Mouse (Mus musculus): ENCODE measurements around the gene Ctsl.

Gene Ctsl

GRCm38 (mm10) chr13:64370173-64370940, at the start of gene Ctsl:
Gene Ctsl, minus strand, starts transcription at chr13:64370890.
- peak; percentile 94 to 97 for DNase-seq

GRCm38 (mm10) chr13:64416955-64417601, 46.4 kb upstream of the Ctsl start:
- no peak for DNase-seq

- no peak for DNase-seq
These were observed 45.0 kb upstream of the Ctsl start for GRCm38 (mm10) chr13:64415659-64416058.

- no peak for DNase-seq
These were observed 42.1 kb upstream of the Ctsl start for GRCm38 (mm10) chr13:64412752-64413257.

- DNase-seq: no peak
These were observed 40.6 kb upstream of the Ctsl start for GRCm38 (mm10) chr13:64411282-64411681.

- no peak for DNase-seq
These were observed 39.9 kb upstream of the Ctsl start for GRCm38 (mm10) chr13:64410604-64411003.

DNA sequence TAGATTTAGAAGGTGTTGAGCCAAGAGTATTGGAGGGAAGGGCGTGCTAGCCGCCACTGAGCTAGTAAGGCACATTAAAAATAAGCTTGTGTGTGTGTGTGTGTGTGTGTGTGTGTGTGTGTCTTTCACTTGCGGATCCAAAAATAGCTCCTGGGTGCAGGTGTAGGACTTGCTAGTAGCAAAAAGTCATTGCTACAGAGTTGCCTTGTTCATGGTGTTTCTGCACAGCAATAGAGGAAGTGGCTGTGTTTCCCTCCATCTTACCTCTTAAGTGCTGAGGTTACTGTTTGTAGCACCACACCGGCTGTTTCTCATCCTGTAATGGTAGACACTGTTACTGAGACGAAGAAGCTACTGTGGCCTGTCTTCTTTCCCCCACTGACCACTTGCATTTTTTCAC, 37.3 kb upstream of the Ctsl start:
- no peak for DNase-seq

GRCm38 (mm10) chr13:64405550-64405949, 34.9 kb upstream of the Ctsl start:
- peak; percentile 20 to 28 for DNase-seq

DNA sequence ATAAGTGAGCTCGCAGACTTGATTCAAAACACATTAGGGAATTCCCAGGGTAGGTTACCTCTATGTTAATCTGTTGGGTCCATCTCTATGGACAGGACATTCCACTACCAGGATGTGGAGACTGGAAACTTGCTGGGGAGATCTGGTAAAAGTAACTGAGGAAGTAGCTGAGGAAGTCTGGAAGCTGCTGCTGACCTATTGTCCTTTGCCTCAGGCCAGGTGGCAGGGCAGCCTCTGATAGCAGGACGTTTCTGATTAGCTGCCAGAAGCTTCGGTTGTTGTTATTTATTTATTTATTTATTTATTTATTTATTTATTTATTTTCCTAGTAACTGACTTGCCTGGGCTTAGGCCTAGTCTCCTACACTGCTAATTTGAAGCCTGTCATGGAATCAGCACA, 32.8 kb upstream of the Ctsl start:
- DNase-seq: no peak

GRCm38 (mm10) chr13:64402951-64403460, 32.3 kb upstream of the Ctsl start:
- no peak for DNase-seq

DNA sequence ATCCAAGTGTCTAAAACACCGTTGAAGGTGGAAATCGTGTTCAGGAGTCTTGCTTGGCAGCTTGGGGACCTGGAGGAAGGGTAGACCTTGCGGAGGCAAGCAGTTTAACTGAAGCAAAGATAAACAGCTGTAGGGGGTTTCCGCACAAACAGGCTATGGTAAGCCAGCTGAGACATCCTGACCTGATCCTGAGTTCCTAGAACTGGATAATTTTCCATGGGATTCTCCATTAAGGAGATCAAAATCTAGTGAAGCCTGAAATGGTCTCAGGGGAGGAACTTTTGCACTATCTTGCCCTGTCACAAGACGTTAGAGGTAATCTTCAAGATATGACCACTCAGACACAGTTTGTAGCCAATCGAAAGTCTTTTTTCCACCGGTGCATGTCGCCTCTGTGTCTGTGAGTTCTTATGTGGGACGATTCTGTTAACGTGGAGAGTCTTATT, 31.8 kb upstream of the Ctsl start:
- no peak for DNase-seq

DNA sequence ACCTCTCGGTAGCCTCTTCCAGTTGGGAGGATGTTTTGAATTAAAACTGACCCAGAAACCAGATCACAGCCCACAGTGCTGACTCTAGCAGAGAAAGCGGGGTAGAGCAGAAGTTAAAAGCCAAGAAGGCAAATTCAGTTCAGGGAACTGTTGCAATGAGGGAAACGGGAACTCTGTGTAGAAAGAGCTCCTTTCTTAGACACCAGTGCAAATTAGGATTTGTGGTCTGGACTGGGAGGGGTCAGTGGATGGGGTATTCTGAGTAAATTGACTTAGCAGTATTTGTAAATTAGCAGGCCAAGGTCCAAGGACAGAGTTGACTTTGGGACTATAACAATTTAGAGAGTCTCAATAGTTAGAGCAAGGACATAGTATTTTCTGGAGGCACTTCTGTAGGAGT, 31.3 kb upstream of the Ctsl start:
- DNase-seq: no peak

GRCm38 (mm10) chr13:64400801-64401361, 30.2 kb upstream of the Ctsl start:
- DNase-seq: no peak

DNA sequence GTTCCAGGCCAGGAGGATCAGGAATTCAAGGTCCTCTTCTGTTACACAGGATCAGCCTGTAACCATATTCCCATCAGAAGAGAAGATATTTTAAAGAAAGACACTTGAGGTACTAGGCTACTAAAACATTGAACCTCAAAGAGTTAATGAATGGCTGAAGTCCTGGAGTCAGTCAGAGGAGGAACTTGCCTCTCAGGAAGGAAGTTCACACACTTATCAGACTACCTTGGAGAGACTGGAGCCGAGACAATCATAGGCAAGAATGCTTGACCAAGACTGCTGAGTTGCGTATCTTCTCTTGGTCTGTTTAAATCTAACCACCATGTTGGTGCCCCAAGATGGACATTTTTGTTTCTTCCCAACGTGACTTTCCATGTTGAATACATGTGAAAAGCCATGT, 29.2 kb upstream of the Ctsl start:
- no peak for DNase-seq

DNA sequence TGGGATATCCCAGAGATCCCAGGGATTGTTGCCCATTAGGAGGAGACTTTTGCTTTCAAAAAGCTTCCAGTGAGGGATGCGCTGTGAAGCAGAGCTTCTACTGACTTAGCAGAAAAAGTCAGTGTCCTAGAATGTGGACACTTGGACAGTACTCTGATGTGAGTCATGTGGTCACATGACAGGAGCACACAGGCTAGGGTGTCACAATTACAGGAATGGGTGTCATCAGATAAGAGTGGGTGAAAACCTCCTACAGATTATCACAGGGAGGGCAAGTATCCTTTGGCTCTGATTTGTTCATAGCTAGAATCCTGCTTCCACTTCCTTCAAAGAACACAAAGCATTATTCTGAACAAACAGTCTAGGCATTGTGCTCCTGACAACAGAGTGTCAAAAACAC, 27.4 kb upstream of the Ctsl start:
- DNase-seq: no peak

- no peak for DNase-seq
These were observed 26.3 kb upstream of the Ctsl start for GRCm38 (mm10) chr13:64396979-64397378.

DNA sequence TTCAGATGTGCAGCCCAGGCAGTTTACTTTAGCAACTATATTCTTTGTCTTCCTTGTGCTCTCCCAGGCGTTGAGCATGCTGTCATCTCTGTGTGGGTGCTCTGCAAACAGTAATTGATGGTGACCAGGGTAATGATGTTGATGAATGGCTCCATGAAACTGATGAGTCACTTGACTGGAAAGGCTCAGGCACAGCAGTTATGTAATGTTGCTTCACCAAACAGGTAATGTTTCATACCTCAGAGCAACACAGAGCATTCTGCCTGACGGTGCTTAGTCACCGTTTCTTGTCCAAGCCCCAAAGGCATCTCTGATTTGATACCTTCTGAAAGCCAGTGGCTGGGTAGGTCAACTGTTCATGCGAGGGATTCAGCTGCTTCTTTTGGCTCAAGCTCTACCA, 17.7 kb upstream of the Ctsl start:
- no peak for DNase-seq

DNA sequence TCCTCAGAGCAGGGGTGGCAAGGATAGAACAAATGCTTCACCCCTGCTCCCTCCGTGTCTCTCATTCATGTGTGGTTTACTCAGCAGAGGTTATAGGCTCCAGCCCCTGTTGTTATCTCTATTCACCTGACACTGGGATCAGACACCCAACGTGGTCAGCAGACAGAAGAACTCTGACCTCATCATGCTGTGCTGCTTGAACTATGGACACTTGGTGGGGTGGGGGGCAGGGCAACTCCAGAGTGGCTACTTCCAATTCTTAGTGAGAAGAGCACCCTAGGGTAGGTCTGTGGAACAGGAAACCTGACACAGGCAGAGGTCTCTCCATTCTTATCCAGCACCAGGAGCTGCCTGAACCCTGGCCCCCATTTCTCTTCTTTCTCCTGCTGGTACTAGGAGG, 15.4 kb upstream of the Ctsl start:
- no peak for DNase-seq

DNA sequence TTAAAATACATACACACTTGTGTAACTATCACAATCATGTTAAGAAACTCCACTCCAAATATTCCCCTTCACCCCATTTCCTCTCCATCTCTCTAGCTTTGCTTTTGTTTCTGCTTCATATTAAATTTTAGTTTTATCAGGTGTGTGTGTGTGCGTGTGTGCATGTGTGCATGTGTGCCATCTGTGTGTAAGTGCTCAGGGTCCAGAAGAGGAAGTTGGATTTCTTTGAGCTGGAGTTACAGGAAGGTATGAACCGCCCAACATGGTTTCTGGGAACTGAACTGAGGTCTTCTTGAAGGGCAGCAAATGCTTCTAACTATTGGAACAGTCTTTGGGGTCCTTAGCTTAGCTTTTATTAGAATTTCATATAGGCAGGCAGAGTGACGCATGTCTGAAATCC, 14.2 kb upstream of the Ctsl start:
- DNase-seq: no peak

DNA sequence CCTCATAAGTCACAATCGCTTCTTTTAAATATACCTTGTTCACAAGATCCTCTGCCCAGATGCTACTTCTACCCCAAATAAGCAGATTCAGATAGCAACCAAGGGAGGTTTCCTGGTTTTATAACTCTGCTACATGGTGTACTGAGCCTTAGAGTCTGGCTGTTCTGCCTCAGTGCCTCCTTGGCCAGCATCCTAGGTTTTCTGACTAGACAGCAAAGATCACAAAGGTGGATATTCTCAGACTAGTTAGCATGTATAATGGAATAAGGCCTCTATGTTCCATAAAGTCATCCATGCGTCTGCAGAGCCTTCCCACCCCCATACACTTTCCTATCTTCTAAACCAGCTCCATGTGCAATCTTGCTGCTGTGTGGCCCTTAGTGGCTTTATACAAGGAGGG, 9.6 kb upstream of the Ctsl start:
- DNase-seq: no peak

DNA sequence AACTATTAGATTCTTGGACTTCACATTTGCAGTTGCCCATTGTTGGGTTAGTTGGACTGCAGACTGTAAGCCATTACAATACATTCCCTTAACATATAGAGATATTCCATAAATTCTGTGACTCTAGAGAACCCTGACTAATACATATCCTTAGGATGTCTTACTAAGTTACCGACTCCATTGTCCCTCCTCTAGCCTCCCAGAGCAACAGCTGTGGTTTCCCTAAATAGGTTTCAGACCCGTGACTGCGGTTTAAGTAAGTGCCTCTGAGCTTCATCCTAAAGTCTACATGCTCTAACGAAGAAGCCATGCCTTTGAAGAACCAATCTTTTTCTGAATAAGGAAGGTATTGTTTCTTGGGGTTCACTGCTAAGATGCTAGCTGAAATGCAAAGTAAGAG, 7.9 kb upstream of the Ctsl start:
- DNase-seq: no peak

DNA sequence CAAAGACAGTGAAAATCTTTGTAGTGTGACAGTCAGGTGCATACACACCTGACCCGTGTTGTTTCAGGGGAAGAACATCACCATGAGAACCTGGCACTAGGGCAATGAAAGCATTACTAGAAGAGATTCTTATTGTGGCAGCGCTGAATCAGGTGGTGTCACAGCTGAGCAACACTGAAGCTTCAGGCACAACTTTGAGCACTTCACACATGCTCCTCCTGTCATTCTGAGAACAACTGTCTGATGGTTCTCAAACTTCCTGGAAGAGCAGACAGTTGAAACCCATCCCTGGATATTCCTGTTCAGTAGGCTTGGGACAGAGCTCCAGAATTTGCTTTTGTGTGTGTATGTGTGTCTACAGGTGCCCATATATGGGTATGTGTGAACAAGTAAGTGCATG, 5.8 kb upstream of the Ctsl start:
- DNase-seq: no peak

DNA sequence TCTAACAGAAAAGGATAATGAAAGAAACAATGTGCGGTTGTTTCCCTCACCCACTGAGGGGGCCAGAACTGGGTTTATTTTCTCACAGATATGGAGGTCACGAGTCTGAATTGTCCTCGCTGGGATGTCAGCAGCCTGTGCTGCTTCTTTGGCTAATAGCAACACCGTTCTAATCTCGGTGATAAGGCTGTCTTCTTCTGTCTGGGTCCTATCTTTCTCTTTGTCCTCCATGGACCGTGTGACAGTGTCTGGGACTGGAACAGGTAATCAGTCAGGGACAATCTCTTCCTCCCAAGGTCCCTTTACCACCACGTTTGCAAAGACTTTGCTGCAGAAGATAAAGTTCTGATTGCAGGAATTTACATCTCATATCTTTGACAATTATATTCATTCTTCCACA, 4.5 kb upstream of the Ctsl start:
- no peak for DNase-seq

- no peak for DNase-seq
These were observed 3.0 kb upstream of the Ctsl start for GRCm38 (mm10) chr13:64373695-64374094.
